Mouse (Mus musculus) heart, postnatal 25 days (tissue): ENCODE measurements around the gene Fam107b. TPM values are rescaled to one million over a fixed set of nuclear protein-coding genes. Genes with fewer than 3 reads are reported as not detected.

Experiments used
- DNase-seq: peaks from one replicate; pipeline ENCODE4 v3.0.0; 2022; ENCODE audit warnings: low spot score
- intact Hi-C: fragments of 180-260 bp; cut with DNase I; formaldehyde crosslinking; loops from one replicate; pipeline ENCODE4 v1.15.1; 2025
- total RNA-seq, 2 experiments: library from RNA; stranded (reverse); gene quantifications; 2 replicates each; pipeline ENCODE4 v1.2.3; 2021

The Fam107b gene
- total RNA-seq, 2 experiments from 2014 or later, result 6.8 to 8.2 TPM

DNA sequence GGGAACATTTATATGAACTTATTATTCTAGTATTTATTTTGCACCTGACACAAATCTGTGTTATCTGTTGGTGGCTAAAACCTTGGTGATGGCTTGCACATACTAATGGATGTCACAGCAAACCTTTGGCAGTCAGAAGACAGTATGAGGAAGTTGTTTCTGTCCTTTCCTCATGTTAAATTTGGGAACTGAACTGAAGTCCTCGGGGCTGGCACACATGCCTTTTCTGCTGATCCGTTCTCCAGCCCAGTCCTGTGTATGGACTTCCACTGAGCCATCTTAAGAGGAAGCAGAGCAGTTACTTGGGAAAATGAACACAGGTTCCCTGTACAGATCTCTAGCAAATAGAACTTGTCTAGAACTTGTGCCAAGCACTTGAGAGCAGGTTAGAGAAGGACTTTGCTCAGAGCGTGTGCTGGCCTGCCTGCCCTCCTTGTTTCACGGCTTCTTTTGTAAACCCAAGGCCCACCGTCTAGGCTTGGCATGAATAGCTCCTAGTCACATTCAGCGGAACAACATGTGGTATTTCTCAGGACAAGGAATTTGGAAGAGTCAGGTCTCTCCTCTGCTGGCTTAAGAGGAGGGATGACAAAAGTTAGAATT, 190.0 kb downstream of the Fam107b start:
- intact Hi-C loops, result loop anchor here (10.0 kb wide), 1 partner anchor 46 kb away; no protein-coding TSS in a partner anchor

DNA sequence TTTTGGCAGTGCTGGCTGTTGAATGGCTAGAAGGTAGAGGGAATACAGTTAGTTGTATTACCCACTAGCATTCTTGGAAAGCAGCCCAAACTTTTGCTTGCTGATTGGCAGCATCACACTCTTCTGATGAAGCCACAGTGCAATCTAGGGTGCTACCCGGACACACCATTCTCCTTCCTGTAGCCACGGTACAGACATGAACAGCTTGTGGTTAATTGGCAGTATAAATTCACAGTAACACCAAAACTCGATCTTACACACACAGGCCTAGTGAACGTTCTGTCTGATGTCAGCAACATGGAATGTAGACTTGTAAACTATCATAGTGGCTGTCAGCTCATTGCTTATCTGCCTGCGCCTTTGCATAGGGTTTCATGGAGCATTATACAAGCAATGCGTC, 193.8 kb downstream of the Fam107b start:
- intact Hi-C loops, result loop anchor here (10.0 kb wide), 1 partner anchor 49 kb away; no protein-coding TSS in a partner anchor
- no peak for DNase-seq

More for the DNA sequence above, 190.0 kb downstream of the Fam107b start:
- no peak for DNase-seq

DNA sequence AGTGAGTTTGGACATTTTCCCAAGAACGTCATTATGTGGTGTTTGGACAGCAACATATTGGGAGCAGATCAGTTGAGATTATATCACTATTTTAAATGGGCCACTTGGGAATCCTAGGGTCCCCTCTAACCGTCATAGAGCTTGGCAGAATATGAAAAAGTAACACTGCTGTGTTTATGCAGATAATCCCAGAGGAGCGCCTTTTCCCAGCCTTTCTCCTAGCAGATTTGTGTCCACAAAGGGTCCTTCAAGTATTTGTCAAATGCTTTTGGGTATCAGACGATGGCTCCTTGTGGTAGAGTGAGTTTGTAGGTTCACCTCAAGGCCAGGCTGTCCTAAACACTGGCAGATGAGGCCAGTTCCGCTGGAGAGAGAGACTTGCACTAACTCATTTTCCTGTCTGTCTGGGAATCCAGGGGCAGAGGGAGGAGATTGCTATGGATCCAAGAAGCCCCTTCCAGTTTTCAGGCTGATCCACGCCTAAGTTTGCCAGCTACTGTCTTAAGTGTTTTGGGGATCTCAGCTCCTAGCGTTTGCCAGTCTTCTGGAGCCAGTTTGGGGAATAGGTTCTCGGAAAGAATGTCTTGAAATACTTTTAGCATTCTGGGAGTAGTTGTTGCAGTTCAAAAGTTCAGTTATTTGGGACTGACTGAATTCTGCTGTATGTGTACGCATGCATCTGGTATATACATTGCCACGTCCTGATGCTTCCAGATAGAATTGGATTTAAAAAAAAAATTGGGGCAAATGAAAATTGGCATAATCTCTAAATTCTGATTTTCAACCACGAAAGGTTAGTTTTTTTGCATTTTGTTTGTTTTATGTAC, 195.9 kb downstream of the Fam107b start:
- DNase-seq, result no peak
- intact Hi-C loops, result loop anchor here (10.0 kb wide), 1 partner anchor 51 kb away; no protein-coding TSS in a partner anchor

DNA sequence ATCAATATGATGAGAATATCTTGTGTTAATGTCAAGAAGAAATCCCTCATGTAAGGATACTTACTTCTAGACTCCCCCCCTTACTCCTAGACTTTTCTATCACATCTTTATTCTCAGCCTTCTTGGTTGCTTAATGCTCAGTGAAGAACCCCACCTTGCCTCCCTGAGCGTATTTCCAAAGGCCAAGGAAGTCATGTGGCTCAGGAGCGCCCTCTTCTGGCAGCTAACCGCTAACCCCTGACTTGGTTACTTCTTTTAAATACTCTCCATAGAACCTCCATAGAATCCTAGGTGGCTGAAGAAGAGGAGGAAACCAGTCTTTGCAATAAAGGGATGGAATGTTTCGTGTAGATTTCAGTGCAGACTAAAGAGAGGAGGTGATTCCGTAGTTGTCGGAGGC, 199.0 kb downstream of the Fam107b start:
- DNase-seq, result no peak
- intact Hi-C loops, result loop anchor here (1.0 to 10.0 kb wide), 2 partner anchors 54 to 223 kb away; no protein-coding TSS in a partner anchor

DNA sequence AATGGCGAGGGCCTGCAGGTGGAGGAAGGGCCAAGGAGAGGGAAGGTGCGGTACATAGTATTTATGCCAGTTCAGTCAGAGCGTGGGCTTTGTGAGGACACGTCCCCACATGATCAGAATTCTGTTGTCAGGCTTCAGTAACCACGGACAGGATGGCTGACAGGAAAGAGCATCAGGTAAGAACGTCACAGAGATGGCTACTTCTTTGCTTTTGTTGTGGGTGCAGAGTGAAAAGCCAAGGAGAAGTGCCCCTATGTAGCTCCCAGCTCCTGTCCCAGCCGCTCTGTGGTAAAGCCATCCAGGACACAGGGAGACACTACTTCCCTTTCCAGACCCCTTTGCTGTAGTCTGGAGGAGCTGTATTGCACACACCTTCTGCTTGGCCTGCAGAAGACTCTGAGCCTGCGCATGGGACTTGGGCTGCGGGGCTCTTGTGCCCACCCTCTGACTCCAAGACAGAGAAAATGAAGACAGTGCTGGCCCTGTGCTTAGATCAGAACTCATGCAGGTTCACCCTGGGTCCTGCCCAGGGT, 199.6 kb downstream of the Fam107b start:
- no peak for DNase-seq
- intact Hi-C loops, result loop anchor here (1.0 to 10.0 kb wide), 3 partner anchors 55 to 425 kb away; no protein-coding TSS in a partner anchor

DNA sequence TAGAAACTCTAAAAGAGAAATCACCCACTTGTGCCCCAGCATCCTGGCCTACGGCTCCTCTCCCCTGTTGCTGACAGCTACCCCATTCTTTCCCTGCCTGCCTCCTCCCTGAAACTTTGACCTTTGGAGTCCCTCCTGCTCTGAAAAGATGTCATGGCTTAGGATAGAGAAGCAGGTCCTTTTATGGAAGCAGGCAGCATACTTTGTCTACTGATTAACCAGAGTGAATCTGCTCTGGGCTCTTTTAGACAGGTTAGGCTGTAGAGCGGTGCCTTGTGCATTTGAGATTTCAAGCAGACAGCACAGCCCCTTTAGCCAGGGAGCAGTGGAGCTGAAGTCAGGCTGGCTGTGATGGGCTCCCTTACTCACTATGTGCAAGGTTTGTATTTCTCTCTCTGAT, 200.1 kb downstream of the Fam107b start:
- no peak for DNase-seq
- intact Hi-C loops, result loop anchor here (10.0 kb wide), 1 partner anchor 426 kb away; no protein-coding TSS in a partner anchor

DNA sequence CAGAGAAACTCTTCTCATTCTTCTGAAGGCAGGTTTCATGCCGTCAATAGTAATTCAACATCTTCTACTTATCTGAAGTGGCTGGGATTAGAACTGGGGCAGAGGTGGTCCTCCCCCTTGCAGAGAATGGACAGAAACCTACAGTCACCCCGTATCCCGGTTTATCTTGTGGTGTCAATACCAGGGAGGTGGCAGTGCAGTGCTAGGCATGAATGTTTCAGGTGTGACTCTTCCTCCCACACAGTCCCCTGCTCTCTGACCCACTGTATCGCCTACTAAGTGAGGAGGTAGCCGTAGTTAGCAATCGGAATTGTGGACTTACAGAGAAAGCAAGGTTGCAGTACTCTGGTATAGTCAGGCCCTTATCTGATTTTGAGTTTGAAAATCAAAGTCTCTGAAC, 201.2 kb downstream of the Fam107b start:
- intact Hi-C loops, result loop anchor here (10.0 kb wide), 1 partner anchor 427 kb away; no protein-coding TSS in a partner anchor
- DNase-seq, result no peak

DNA sequence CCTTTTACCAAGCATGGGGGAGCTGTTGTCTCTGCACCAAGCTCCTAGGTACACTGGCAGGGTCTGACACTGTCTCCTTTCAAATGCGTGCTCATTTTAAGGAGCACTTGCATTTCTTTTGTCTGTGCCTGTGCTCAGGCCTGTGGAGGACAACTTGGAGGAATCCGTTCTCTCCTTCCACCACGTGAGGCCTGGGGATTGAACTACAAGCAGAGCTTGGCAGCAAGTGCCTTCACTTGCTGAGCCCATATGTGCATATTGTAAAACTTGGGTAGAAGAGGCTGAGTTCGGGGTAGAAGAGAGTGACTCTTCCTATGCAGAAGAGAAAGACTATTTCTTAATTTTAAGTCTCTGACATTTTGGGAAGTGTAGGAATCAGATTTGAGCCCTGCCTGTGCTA, 202.8 kb downstream of the Fam107b start:
- intact Hi-C loops, result loop anchor here (10.0 kb wide), 1 partner anchor 428 kb away; no protein-coding TSS in a partner anchor
- no peak for DNase-seq

DNA sequence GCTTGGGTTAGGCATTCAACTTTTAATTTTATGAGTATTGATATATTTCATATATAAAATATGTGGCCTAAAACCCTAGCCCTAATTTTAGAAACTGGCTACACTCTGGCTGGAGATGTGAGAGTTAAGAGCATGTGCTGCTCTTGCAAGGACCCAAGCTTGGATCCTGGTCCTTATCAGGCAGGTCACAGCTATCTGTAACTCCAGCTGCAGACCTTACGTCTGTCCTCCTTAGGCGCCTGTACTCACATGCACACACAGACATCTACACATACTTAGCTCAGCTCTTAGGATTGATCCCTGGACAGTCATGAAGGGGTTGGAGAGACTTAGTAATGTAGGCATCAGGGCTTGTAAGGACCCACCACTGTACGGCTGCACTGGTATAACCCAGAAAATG, 205.3 kb downstream of the Fam107b start:
- intact Hi-C loops, result loop anchor here (10.0 kb wide), 1 partner anchor 431 kb away; no protein-coding TSS in a partner anchor
- no peak for DNase-seq

DNA sequence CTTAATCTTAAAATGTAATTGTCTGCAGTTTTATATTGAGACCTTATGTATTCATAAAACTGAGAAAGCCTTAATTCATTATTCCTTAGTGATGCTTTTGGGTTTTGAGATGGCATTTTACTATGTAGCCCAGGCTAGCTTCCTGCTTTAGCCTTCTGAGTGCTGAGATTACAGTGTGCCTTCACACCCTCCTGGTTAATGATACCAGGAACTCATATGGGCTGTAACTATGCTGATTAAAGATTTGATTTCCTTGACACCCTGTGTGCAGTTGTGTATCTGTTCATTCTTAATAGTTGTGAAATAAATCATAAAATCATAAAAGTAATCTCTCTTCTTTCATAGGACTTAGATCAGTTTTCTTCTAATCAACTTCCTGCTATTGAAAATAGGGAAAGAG, 205.8 kb downstream of the Fam107b start:
- DNase-seq, result no peak
- intact Hi-C loops, result loop anchor here (10.0 kb wide), 1 partner anchor 431 kb away; no protein-coding TSS in a partner anchor

DNA sequence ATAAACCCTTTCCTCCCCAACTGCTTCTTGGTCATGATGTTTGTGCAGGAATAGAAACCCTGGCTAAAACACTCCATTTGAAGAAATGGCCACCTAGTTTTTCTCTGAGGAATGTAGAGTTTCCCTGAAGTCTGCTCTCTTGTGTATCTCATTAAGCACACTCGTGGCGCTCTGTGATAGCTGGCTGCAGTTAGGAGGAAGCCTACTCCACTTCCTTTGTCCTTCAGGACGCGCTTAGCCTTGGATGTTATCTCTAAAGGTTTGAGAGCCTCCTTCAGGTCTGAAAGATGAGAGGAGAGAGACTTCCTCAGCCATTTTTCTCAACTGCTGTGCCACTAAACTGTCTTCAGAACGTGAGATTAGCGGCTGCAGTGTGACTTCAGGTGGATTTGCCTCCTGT, 207.4 kb downstream of the Fam107b start:
- DNase-seq, result no peak
- intact Hi-C loops, result loop anchor here (10.0 kb wide), 1 partner anchor 433 kb away; no protein-coding TSS in a partner anchor

DNA sequence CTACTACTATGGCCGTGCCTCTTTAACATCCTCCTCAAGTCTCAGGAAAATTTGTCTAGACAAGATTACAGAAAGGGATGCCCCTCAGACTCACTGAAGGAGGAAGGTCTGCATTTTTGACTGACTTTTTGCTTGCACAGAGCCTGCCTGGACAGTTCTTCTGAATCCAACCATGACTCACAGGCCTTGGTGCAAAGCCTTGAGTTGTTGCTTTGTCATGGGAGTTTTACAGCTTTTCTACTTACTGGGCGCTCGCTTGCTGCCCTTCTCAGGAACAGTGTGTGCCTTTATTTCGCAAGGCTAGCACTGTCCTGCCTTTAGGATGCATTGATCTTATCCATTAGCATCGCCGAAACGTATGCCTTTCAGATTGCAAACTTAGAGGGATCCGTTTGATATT, 215.3 kb downstream of the Fam107b start:
- no peak for DNase-seq
- intact Hi-C loops, result no loop called here

DNA sequence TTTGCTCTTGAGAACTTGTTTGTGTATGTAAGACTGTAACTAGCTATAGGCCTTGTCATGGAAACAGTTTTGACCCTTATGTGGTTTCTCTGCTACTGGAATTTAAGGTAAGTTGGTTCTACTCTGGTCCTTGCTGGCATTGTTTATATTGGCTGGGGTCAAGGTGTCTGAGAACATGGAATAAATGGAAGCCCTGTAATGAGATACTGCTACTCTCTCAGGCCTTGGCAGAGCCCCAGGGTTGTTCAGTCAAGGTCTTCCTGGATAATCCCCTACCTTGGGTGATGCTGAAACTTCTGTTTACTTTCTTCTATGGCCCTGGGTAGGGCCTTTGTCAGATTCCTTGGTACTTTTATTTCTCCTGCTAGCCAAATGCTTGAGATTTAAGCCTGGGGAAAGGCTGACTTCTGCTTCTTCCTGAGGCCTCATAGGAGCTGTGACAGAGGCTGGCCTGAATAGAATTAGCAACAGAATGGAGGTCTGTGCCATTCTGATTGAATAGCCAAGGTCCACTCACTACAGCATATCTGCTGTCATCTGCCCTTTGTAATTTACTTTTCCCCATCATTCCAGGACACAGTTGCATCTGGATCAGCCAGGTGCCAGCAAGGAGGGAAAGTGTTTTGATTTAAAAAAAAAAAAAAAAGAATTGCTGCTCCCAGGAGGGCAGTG, 217.6 kb downstream of the Fam107b start:
- intact Hi-C loops, result no loop called here
- no peak for DNase-seq

DNA sequence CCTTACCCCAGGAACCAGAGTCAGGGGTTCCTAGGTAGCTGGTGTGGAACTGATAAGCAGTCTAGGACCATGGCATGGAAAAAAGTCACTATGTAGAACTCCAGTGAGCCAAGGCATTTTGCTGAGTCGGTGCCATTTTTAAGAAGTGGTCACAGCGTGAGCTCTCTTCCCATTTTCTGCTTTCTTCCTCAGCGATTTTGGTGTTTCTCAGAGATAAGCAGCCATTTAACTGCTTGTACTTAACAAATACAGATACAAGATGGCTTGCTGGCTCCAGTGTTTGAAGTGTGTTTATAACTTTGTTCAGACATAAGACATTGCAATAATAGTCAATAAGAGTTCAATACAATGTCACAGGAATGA, 218.1 kb downstream of the Fam107b start:
- intact Hi-C loops, result no loop called here
- DNase-seq, result no peak

DNA sequence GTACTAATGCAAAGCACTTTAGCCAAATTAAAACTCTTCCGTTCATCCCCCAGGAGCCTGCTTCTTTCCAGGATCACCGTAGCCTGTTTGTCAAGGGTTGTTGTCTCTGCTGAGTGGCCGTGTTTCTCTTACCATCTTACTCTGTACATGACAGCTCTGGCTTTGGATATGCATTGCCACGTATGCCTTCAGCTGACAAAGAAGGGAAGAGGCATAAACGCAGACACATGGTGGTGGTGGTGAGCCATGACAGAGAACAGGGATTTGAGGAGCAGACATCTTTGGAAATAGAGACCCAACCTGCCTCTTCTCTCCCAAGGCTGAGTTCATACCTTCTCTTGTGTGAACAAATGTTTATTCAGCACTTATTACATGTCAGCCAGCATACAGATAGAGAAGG, 226.3 kb downstream of the Fam107b start:
- intact Hi-C loops, result no loop called here
- DNase-seq, result no peak

DNA sequence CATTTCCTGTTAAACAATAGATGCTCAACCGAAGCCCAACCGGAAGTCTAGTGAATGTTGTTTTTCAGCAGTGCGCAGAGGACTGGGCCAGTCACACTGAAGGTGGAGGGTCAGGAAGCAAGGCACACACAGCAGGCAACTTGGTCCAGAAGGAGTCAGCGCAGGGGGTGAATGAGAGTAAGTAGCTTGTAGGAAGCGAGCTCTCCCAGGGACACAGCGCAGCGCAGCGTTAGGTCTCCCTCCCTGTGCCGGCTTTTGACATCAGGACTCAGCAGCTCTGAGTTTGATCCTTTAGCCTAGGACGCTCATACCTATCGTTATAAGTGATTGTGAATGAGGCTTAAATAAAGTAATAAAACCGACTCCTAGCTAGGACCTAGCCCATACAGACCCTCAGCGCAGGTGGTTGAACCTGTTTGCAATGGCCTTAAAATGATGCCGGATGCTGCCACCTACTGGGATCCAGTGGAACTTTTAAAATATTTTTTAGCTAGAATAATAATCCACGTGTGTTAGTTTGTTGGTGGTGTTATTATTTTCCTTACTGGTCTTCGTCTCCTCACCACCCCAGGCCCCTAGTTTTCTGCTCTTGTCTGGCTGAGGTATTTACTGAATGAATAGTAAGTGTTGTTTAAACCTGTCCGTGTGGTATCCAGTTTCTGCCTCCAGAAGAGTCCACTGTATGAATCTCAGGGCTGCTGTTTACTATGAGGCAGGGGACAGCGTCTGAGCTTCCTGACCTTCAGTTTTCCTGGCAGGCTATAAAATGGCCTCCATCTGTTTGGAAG, 229.7 kb downstream of the Fam107b start:
- intact Hi-C loops, result loop anchor here (1.0 to 10.0 kb wide), 2 partner anchors 254 to 455 kb away; no protein-coding TSS in a partner anchor
- no peak for DNase-seq

DNA sequence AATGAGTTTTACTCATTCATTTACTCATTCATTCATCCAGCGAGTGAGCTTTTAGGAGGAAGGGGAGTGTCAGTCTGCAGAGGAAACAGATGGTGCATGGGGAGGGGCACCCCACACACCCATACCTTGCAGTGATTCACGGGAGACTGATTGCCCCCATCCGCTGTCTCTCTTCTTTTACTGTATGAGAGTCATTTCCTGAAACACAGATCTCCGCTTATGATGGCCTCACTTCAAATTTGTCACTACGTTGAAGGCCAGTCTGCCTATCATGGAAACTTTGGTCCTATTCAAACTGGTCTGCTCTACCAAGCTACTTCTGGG, 230.2 kb downstream of the Fam107b start:
- DNase-seq, result no peak
- intact Hi-C loops, result loop anchor here (1.0 to 10.0 kb wide), 2 partner anchors 254 to 456 kb away; no protein-coding TSS in a partner anchor

DNA sequence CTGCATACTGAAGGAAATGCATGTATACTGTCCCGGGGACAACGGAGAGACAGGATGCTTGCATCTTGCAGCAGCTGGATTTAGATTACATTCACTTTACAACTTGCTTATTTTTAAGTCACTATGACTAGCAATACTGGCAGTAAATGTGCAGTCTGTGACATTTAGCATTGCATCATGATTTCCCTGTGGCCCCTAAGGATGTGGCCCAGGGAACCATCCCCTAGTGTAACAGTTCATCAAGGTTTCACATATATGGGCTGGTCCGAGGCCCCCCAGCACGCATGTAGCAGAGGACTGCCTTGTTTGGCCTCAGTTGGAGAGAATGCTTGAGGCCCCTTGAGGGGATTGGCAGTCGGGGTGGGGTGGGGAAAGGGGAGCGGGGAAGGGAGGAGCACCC, 235.5 kb downstream of the Fam107b start:
- no peak for DNase-seq
- intact Hi-C loops, result loop anchor here (10.0 kb wide), 1 partner anchor 461 kb away; no protein-coding TSS in a partner anchor

DNA sequence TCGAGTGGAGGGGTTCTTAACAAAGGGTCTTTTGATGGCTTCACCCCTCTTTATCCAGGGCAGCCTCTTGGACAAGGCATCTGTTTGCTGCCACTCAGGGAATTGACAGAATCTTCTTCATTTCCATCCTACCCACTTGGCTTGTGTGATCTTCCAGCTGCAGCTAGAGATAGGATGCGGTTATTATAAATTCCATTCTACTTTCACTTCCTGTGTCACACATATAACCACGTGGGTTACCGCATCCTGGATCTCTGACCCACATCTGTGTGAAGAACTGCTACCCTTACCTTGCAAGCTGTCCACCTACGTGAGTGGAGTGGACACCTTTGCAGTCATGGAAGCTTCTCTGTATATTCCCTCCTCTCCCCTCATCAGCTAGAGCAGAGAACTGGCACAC, 240.0 kb downstream of the Fam107b start:
- intact Hi-C loops, result no loop called here
- no peak for DNase-seq
